Mouse (Mus musculus) ES-Bruce4 (cell line): ENCODE measurements around the gene B3galt5. TPM values are rescaled to one million over a fixed set of nuclear protein-coding genes. Genes with fewer than 3 reads are reported as not detected.

Experiments
- H3K27ac ChIP-seq: 2 replicates; pipeline ENCODE4 v1.5.1; 2012; ENCODE audit warnings: low read length, inconsistent platforms; ENCODE audit not compliant: insufficient read depth
- H3K27me3 ChIP-seq: 2 replicates; pipeline ENCODE4 v1.6.1; 2012; ENCODE audit warnings: mild to moderate bottlenecking, low read length, inconsistent platforms; ENCODE audit not compliant: control insufficient read depth, poor library complexity, insufficient read depth, severe bottlenecking
- H3K36me3 ChIP-seq: 2 replicates; pipeline ENCODE4 v1.6.1; 2012; ENCODE audit warnings: inconsistent platforms, mild to moderate bottlenecking, low read length, moderate library complexity; ENCODE audit not compliant: control insufficient read depth, poor library complexity, insufficient read depth, severe bottlenecking
- H3K4me1 ChIP-seq: one replicate; pipeline ENCODE4 v1.8.1; 2011; ENCODE audit warnings: low read length; ENCODE audit not compliant: control insufficient read depth, insufficient read depth
- H3K4me3 ChIP-seq: 2 replicates; pipeline ENCODE4 v1.5.1; 2011; ENCODE audit warnings: low read depth, mild to moderate bottlenecking, low read length
- H3K9ac ChIP-seq: 2 replicates; pipeline ENCODE4 v1.6.1; 2012; ENCODE audit warnings: low read depth, mild to moderate bottlenecking, inconsistent platforms; ENCODE audit not compliant: poor library complexity, severe bottlenecking
- H3K9me3 ChIP-seq: replicated peaks from 2 replicates; pipeline ENCODE4 v1.6.1; 2012; ENCODE audit warnings: mild to moderate bottlenecking, low read length, inconsistent platforms; ENCODE audit not compliant: control insufficient read depth, poor library complexity, insufficient read depth, severe bottlenecking
- CTCF ChIP-seq: IDR thresholded peaks from one replicate; pipeline ENCODE4 v1.8.1; 2011; ENCODE audit warnings: low read depth, low read length
- EP300 ChIP-seq: IDR thresholded peaks from 2 replicates; pipeline ENCODE4 v1.6.1; 2011; ENCODE audit warnings: low read depth, low read length; ENCODE audit not compliant: insufficient read depth
- POLR2A ChIP-seq: IDR thresholded peaks from one replicate; pipeline ENCODE4 v1.8.1; 2011; ENCODE audit warnings: low read length; ENCODE audit not compliant: insufficient read depth
- polyA plus RNA-seq: library from polyadenylated mRNA; stranded (reverse); fragments of >200 nt; gene quantifications from 2 replicates; pipeline ENCODE4 v1.2.4, GENCODE M21; 2011; ENCODE audit warnings: low read depth; ENCODE audit not compliant: missing spikeins, insufficient read depth, insufficient read length

B3galt5 gene
- polyA plus RNA-seq, 1 experiment: not detected

DNA sequence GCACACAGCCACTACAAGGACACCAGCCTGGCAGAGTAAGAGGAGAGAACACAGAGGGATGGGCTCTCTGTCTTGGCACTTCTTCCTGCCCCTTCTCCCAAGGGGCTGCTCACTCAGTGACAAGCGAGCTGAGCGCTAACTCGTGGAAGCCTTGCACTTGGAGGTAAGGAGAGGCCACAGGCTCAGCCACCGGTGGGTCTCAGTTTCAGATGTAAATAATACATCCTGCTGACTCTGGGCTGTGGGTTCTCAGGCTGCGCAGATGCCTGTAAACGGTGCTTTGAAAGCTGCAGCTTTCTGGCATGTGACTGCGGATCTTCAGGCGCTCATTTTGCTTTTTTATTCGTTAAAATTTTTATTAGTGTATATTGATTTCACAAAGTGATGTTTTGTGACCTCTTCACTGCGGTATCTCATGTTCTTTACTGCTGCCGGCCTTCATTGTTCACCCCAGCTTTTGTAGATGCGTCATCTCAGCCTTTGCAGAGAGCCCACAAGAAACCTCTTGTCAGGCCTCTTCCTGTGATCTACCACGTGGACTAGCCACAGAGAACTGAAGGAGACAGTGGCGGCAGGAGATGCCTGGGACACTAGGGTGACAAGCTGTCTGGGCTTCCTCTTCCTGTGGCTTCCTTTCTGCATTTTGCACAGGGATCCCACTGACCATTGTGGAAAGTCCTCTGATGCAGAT, 37.5 kb downstream of the B3galt5 start:
- Histone ChIP-seq H3K36me3 (no peaks in the 10 kb centered on the region), H3K9ac (no peak overlapping the region), H3K27me3 (no peaks in the 10 kb centered on the region), H3K9me3 (no peaks in the 10 kb centered on the region), H3K4me1 (no peaks in the 10 kb centered on the region), H3K4me3 (no peak overlapping the region), H3K27ac (no peak overlapping the region)
- TF ChIP-seq EP300: no peak
- no peak for TF ChIP-seq POLR2A

- H3K27ac ChIP-seq: no peak overlapping the region
Measured at GRCm38 (mm10) chr16:96276596-96276995, 41.0 kb downstream of the B3galt5 start.

DNA sequence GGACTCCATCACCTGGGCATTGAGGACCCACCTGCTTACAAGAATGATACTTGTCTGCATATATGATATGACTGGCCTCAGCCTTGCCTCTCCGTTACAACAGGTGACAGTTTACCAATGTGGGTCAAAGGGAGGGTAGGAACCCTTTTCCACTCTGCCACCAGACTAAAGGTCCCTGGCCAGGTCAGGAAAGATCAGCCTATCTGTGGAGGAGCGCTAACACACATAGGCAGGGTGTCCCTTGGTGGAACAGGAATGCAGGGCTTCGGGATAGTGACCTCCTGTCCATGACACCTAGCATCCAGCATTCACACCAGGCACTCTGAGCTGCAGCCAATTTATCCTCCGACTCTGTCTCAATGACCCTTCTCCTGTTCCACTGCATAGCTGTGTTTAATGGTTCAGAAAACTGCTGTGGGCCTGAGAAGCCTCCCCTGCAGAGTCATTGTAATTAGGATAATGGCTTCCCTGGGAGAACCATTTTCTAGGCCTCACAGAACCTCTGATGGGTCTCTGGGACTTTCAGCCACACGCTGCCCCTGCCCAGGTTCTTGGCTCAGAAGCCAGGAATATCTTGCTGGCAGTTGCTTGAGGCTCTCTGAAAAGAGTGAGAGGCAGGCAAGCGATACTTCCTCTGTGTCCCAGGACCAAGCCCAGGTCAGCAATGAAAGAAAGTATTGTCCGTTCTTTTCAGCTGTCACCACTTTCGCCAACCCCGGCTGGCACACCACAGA, 43.1 kb downstream of the B3galt5 start:
- Histone ChIP-seq H3K9ac (no peak overlapping the region), H3K4me3 (no peak overlapping the region), H3K4me1 (no peaks in the 10 kb centered on the region), H3K36me3 (no peaks in the 10 kb centered on the region), H3K27me3 (no peaks in the 10 kb centered on the region), H3K9me3 (no peaks in the 10 kb centered on the region), H3K27ac (no peak overlapping the region)
- TF ChIP-seq EP300 (no peak), CTCF (no peak), POLR2A (no peak)

More at GRCm38 (mm10) chr16:96276596-96276995, 41.0 kb downstream of the B3galt5 start:
- Histone ChIP-seq H3K4me3 (no peak overlapping the region), H3K9me3 (no peaks in the 10 kb centered on the region), H3K36me3 (no peaks in the 10 kb centered on the region), H3K27me3 (no peaks in the 10 kb centered on the region), H3K4me1 (no peaks in the 10 kb centered on the region), H3K9ac (no peak overlapping the region)
- TF ChIP-seq POLR2A: no peak
- TF ChIP-seq CTCF: no peak
- no peak for TF ChIP-seq EP300

GRCm38 (mm10) chr16:96280719-96281605, 45.4 kb downstream of the B3galt5 start:
- no peaks in the 10 kb centered on the region for H3K4me1 ChIP-seq
- no peaks in the 10 kb centered on the region for H3K36me3 ChIP-seq
- peak overlapping the region; percentile 64 for H3K4me3 ChIP-seq
- no peak overlapping the region for H3K27ac ChIP-seq
- H3K9ac ChIP-seq: peak overlapping the region; percentile 10; the same call in 1 of the 2 replicates
- H3K27me3 ChIP-seq: no peaks in the 10 kb centered on the region
- H3K9me3 ChIP-seq: no peaks in the 10 kb centered on the region
- no peak for TF ChIP-seq CTCF
- no peak for TF ChIP-seq EP300
- no peak for TF ChIP-seq POLR2A

DNA sequence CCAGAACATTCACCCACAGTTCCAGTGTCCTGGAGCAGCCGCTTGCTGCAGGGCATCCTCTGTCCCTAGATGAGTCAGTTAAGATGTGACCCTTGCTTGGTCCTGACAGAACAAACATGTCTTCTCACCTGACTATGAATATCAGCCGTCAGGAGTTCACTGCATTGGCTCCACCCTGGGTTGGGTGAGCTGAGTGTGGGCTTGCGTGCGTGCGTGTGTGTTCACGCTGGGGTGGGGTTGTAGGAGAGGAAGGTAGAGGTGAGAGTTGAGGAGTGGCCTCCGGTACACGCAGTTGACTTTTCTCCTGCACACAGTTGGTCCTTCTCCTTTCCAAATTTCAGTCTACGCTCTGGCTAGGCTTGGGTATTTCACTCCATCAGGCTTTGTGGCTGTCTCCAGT, 47.0 kb downstream of the B3galt5 start:
- H3K9ac ChIP-seq: no peak overlapping the region
- no peaks in the 10 kb centered on the region for H3K4me1 ChIP-seq
- no peak overlapping the region for H3K27ac ChIP-seq
- TF ChIP-seq CTCF (no peak), POLR2A (no peak)
- H3K36me3 ChIP-seq: no peaks in the 10 kb centered on the region
- H3K4me3 ChIP-seq: no peak overlapping the region
- H3K27me3 ChIP-seq: no peaks in the 10 kb centered on the region
- no peaks in the 10 kb centered on the region for H3K9me3 ChIP-seq

DNA sequence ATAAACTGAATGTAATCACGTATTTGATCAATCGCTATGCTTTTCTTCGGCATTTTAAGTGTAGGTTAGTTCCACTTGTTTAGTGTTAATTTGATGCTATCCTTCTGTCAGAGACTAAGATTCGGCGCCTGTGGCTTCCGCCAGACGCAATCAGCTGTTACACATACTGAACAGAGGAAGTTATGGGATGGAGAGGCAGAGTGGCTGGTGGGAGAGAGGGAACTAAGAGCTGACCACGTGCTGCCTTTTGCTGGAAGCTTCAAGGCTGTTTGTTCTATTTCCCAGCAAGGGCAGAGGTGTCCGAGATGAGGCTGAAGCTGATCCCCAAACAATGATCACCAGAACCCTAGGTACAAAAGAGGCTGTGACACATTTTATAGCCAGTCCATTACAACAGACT, 56.3 kb downstream of the B3galt5 start:
- Histone ChIP-seq H3K9me3 (no peaks in the 10 kb centered on the region), H3K36me3 (no peaks in the 10 kb centered on the region), H3K4me1 (no peaks in the 10 kb centered on the region), H3K4me3 (no peak overlapping the region), H3K27ac (no peak overlapping the region), H3K9ac (no peak overlapping the region), H3K27me3 (no peaks in the 10 kb centered on the region; the same call in 1 of the 2 replicates)
- TF ChIP-seq POLR2A: no peak
